Mouse (Mus musculus): ENCODE data around the gene Tuba3b. TPM values are rescaled to one million over a fixed set of nuclear protein-coding genes. Genes with fewer than 3 reads are reported as not detected.

Tuba3b gene
- not detected in 4 replicates for total RNA-seq (2023)

DNA sequence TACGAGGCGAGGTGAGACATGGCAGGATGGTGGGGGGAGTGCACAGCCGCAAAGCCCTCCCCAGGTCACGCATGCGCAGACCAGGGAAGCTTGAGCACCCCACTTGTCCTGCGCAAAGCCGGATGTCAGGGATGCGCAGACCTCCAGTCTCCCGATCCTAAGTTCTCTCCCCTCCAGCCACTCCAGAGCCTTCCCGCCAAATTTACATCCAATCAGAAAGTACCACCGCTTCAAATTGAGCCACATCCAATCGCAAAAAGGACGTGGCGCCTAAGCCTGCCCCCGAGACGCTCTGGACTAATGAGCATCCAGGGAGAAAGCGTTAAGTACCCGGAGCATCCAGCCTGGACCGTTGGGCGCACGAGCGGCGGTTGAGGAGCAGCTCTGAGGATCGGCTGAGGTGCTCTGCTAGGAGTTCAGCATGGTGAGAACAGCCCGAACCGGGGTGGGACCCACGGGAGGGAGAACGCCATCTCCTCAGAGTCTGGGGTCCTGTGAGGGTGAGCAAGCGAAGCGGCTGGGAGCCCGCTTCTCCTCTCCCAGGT lies at the start of gene Tuba3b:
TSS of gene Tuba3b (plus strand) at position 92 of the 545 bp plus-strand sequence.

DNA sequence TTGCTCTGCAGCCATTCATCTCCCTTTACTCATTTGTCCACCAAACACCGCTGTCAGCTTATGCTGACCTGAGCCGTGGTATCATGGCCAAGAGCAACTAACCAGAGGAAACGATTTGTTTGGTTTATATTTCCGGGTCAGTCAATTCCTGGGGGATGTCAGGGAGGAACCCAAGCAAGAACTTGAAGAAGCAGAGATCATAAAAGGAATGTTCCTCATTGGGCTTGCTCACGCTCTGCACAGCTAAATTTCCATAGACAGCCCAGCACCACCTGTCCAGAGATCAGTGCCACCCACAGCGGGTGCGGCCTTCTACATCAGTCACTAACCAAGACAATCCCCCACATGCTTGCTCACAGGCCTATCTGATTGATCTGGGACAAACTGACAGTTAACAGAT lies 1.3 kb upstream of the Tuba3b start, which contains the start of gene Lmntd1:
TSS of gene Lmntd1 (minus strand) at position 101 of the 400 bp plus-strand sequence.

Other genes with a start within 250 kb of the Tuba3b start
- 0.33 to 1.1 TPM (median 0.43 TPM) in 3 of 4 replicates, not detected in the other for gene Lmntd1, start 1.4 kb upstream of the Tuba3b start, total RNA-seq (2023)
- 0.39 to 1.1 TPM (median 0.94 TPM) in 4 replicates for gene Rassf8, start 131.0 kb downstream of the Tuba3b start, total RNA-seq (2023)
- 28.9 to 34.6 TPM (median 31.8 TPM) in 4 replicates for gene Bhlhe41, start 249.8 kb downstream of the Tuba3b start, total RNA-seq (2023)